Comparison of ENCODE assay signal across 19 mouse cellular contexts in genomic region chr6:125107705-125108104, GRCm38 (mm10). TPM values are rescaled to one million over a fixed set of nuclear protein-coding genes. Genes with fewer than 3 reads are reported as not detected.
A peak's percentile ranks its signal among the peaks of the same experiment; 100 is the strongest.
DNase-seq lines count a peak whose midpoint lies in the region; ATAC-seq and TF ChIP-seq lines count a peak whose summit lies in the region.
"Had no signal": no experiment of that assay in that cellular context is flagged by ENCODE, and none has a peak within 500 bp of the region (broad histone marks: within the 10 kb centered on the region; RNA-seq: fewer than 3 reads in every experiment).

No protein-coding gene starts in this region.

- TF ChIP-seq CTCF in kidney, adult 2 months (conservative IDR thresholded peaks at IDR 0.05; ENCODE audit: insufficient read depth, insufficient read length, low read depth, low read length), result 0 out of 2 replicates have a peak, but pooled peaks have one; percentile 16
- TF ChIP-seq CTCF in lung, postnatal 0 days (IDR thresholded peaks at IDR 0.05), result peak; percentile 45
- peak; percentile 27; the same call in 1 of the 2 replicates for TF ChIP-seq CTCF in small intestine, adult 2 months (IDR thresholded peaks at IDR 0.05; ENCODE audit: extremely low read depth, insufficient read length, insufficient replicate concordance, low read depth, low read length)

- H3K27ac ChIP-seq in kidney, adult 2 months (ENCODE audit: insufficient read depth, low read depth, low read length), result no peak overlapping the region
- H3K27ac ChIP-seq in kidney, embryonic 16.5 days (ENCODE audit: low read length), result no peak overlapping the region
- no peak overlapping the region for H3K27ac ChIP-seq in lung, postnatal 0 days (ENCODE audit: low read length)
- no peak overlapping the region for H3K27ac ChIP-seq in small intestine, adult 2 months (ENCODE audit: insufficient read depth, low read depth, low read length)
- H3K27ac ChIP-seq in hindbrain, embryonic 12.5 days, result no peak overlapping the region
- H3K27ac ChIP-seq: heart, embryonic 15.5 days; limb, embryonic 15.5 days; neural tube, embryonic 12.5 days had no signal

- no peak for TF ChIP-seq EP300 in lung, postnatal 0 days (IDR thresholded peaks at IDR 0.05)

- no peak overlapping the region for H3K9ac ChIP-seq in kidney, embryonic 16.5 days (replicated peaks; ENCODE audit: low read length)
- no peak overlapping the region for H3K9ac ChIP-seq in lung, postnatal 0 days (replicated peaks; ENCODE audit: low read depth)
- no peak overlapping the region for H3K9ac ChIP-seq in hindbrain, embryonic 12.5 days
- H3K9ac ChIP-seq: heart, embryonic 15.5 days; limb, embryonic 15.5 days; neural tube, embryonic 12.5 days had no signal

- no peaks in the 10 kb centered on the region; the same call in none of the 2 replicates for H3K9me3 ChIP-seq in kidney, embryonic 16.5 days (ENCODE audit: low read length)
- H3K9me3 ChIP-seq in lung, postnatal 0 days (ENCODE audit: low read length), result no peaks in the 10 kb centered on the region
- H3K9me3 ChIP-seq in hindbrain, embryonic 12.5 days (replicated peaks), result no peaks in the 10 kb centered on the region
- H3K9me3 ChIP-seq: heart, embryonic 15.5 days; limb, embryonic 15.5 days; neural tube, embryonic 12.5 days had no signal

- H3K4me2 ChIP-seq in kidney, embryonic 16.5 days (replicated peaks; ENCODE audit: low read depth, low read length), result no peak overlapping the region
- H3K4me2 ChIP-seq in lung, postnatal 0 days (replicated peaks; ENCODE audit: low read depth, low read length), result no peak overlapping the region
- H3K4me2 ChIP-seq in hindbrain, embryonic 12.5 days (replicated peaks), result no peak overlapping the region
- H3K4me2 ChIP-seq: heart, embryonic 15.5 days; limb, embryonic 15.5 days; neural tube, embryonic 12.5 days had no signal

- ATAC-seq in kidney, embryonic 16.5 days (ENCODE audit: low FRiP score, low TSS enrichment), result no peak
- ATAC-seq in lung, postnatal 0 days, result no peak
- ATAC-seq in hindbrain, embryonic 12.5 days (ENCODE audit: low FRiP score), result no peak
- ATAC-seq: forebrain, embryonic 14.5 days had no signal

- DNase-seq in kidney, adult 2 months, result no peak
- DNase-seq in lung, postnatal 0 days (ENCODE audit: low spot score), result no peak
- no peak for DNase-seq in lung, postnatal 36 days
- peak; percentile 65 for DNase-seq in ES-CJ7 (ENCODE audit: low read depth, low spot score)
- DNase-seq in layer of hippocampus, adult 11-12 months (ENCODE audit: low spot score), result no peak
- DNase-seq: adrenal gland, adult 2 months; cerebellum, adult 11-12 months; heart, adult 11 months; kidney, postnatal 14 days; lung, postnatal 10 days; thymus, postnatal 4 days had no signal

- 97% methylated on average over 2 of the region's 2 CpGs for WGBS in kidney, adult 2 months
- WGBS in kidney, embryonic 16.5 days, result 92% methylated on average over 2 of the region's 2 CpGs
- WGBS in lung, postnatal 0 days, result 98% methylated on average over 2 of the region's 2 CpGs
- WGBS in small intestine, adult 2 months, result 96% methylated on average over 2 of the region's 2 CpGs
- 97% methylated on average over 2 of the region's 2 CpGs for WGBS in hindbrain, embryonic 12.5 days

- peaks cover 32% of the 10 kb centered on the region for H3K36me3 ChIP-seq in kidney, adult 2 months (ENCODE audit: control insufficient read depth, insufficient read depth, low read length)
- peaks cover 95% of the 10 kb centered on the region for H3K36me3 ChIP-seq in kidney, embryonic 16.5 days (ENCODE audit: insufficient read depth, low read length)
- H3K36me3 ChIP-seq in lung, postnatal 0 days (ENCODE audit: insufficient read depth, low read length), result peaks cover 81% of the 10 kb centered on the region
- peaks cover 90% of the 10 kb centered on the region for H3K36me3 ChIP-seq in small intestine, adult 2 months (ENCODE audit: control insufficient read depth, insufficient read depth, low read length)
- H3K36me3 ChIP-seq in hindbrain, embryonic 12.5 days, result peaks cover 94% of the 10 kb centered on the region

- H3K4me1 ChIP-seq in kidney, adult 2 months (ENCODE audit: control insufficient read depth, insufficient read depth, low read length), result no peaks in the 10 kb centered on the region
- H3K4me1 ChIP-seq in kidney, embryonic 16.5 days (ENCODE audit: insufficient read depth, low read length), result no peaks in the 10 kb centered on the region
- no peaks in the 10 kb centered on the region for H3K4me1 ChIP-seq in lung, postnatal 0 days (ENCODE audit: insufficient read depth, low read depth, low read length)
- no peaks in the 10 kb centered on the region for H3K4me1 ChIP-seq in small intestine, adult 2 months (ENCODE audit: control insufficient read depth, insufficient read depth, insufficient read length, low read length)
- no peaks in the 10 kb centered on the region for H3K4me1 ChIP-seq in hindbrain, embryonic 12.5 days
- H3K4me1 ChIP-seq: heart, embryonic 15.5 days; limb, embryonic 15.5 days; neural tube, embryonic 12.5 days had no signal

- no peak for TF ChIP-seq POLR2A in kidney, adult 2 months (IDR thresholded peaks at IDR 0.05; ENCODE audit: low read depth, low read length)
- TF ChIP-seq POLR2A in small intestine, adult 2 months (IDR thresholded peaks at IDR 0.05; ENCODE audit: low read depth, low read length), result no peak

- H3K27me3 ChIP-seq in kidney, adult 2 months (replicated peaks; ENCODE audit: control insufficient read depth, insufficient read depth, low read length), result no peaks in the 10 kb centered on the region
- no peaks in the 10 kb centered on the region for H3K27me3 ChIP-seq in kidney, embryonic 16.5 days (ENCODE audit: insufficient read depth, low read length)
- H3K27me3 ChIP-seq in lung, postnatal 0 days (replicated peaks; ENCODE audit: insufficient read depth, low read length), result no peaks in the 10 kb centered on the region
- no peaks in the 10 kb centered on the region for H3K27me3 ChIP-seq in small intestine, adult 2 months (ENCODE audit: control insufficient read depth, insufficient read depth, low read length)
- no peaks in the 10 kb centered on the region for H3K27me3 ChIP-seq in hindbrain, embryonic 12.5 days
- H3K27me3 ChIP-seq: heart, embryonic 15.5 days; limb, embryonic 15.5 days; neural tube, embryonic 12.5 days had no signal

- no peak overlapping the region for H3K4me3 ChIP-seq in kidney, adult 2 months (ENCODE audit: insufficient read depth, low read depth, low read length)
- no peak overlapping the region for H3K4me3 ChIP-seq in kidney, embryonic 16.5 days (ENCODE audit: low read length)
- no peak overlapping the region for H3K4me3 ChIP-seq in lung, postnatal 0 days (ENCODE audit: low read depth, low read length)
- no peak overlapping the region for H3K4me3 ChIP-seq in small intestine, adult 2 months (ENCODE audit: low read depth, low read length)
- no peak overlapping the region for H3K4me3 ChIP-seq in hindbrain, embryonic 12.5 days
- H3K4me3 ChIP-seq: erythroblast, embryonic 14.5 days; heart, embryonic 15.5 days; limb, embryonic 15.5 days; neural tube, embryonic 12.5 days had no signal

RNA-seq across cellular contexts. Expression of gene Chd4, which starts 11.9 kb away (rescaled TPM):
- polyA plus RNA-seq in kidney, adult 2 months (2012; rRNA removed), result 43.6 and 57.7 TPM in 2 replicates
- polyA plus RNA-seq in kidney, embryonic 16.5 days (2015; fragmentation: Nextera tagmentation; extraction: Ambion mirVana), result 72.0 and 80.4 TPM in 2 replicates
- polyA plus RNA-seq in lung, postnatal 0 days (2015; fragmentation: Nextera tagmentation; extraction: Ambion mirVana), result 53.5 and 59.8 TPM in 2 replicates
- 39.9 and 64.3 TPM in 2 replicates for polyA plus RNA-seq in small intestine, adult 2 months (2012; rRNA removed)
- polyA plus RNA-seq in hindbrain, embryonic 12.5 days (2016; fragmentation: Nextera tagmentation; extraction: Ambion mirVana), result 131 and 133 TPM in 2 replicates

RNA-seq across cellular contexts. Expression of gene Nop2, which starts 24.0 kb away (rescaled TPM):
- polyA plus RNA-seq in kidney, adult 2 months (2012; rRNA removed), result 15.5 and 16.5 TPM in 2 replicates
- 68.6 and 69.3 TPM in 2 replicates for polyA plus RNA-seq in kidney, embryonic 16.5 days (2015; fragmentation: Nextera tagmentation; extraction: Ambion mirVana)
- 16.9 and 17.7 TPM in 2 replicates for polyA plus RNA-seq in lung, postnatal 0 days (2015; fragmentation: Nextera tagmentation; extraction: Ambion mirVana)
- polyA plus RNA-seq in small intestine, adult 2 months (2012; rRNA removed), result 6.5 and 7.8 TPM in 2 replicates
- polyA plus RNA-seq in hindbrain, embryonic 12.5 days (2016; fragmentation: Nextera tagmentation; extraction: Ambion mirVana), result 48.1 and 54.2 TPM in 2 replicates

RNA-seq across cellular contexts. Expression of gene Iffo1, which starts 37.3 kb away (rescaled TPM):
- polyA plus RNA-seq in kidney, adult 2 months (2012; rRNA removed), result 35.0 and 36.4 TPM in 2 replicates
- polyA plus RNA-seq in kidney, embryonic 16.5 days (2015; fragmentation: Nextera tagmentation; extraction: Ambion mirVana), result 7.9 and 8.7 TPM in 2 replicates
- 7.1 and 8.3 TPM in 2 replicates for polyA plus RNA-seq in lung, postnatal 0 days (2015; fragmentation: Nextera tagmentation; extraction: Ambion mirVana)
- polyA plus RNA-seq in small intestine, adult 2 months (2012; rRNA removed), result 7.0 and 13.0 TPM in 2 replicates
- polyA plus RNA-seq in hindbrain, embryonic 12.5 days (2016; fragmentation: Nextera tagmentation; extraction: Ambion mirVana), result 19.2 and 21.3 TPM in 2 replicates

RNA-seq across cellular contexts. Expression of gene Lpar5, which starts 40.0 kb away (rescaled TPM):
- 2.9 and 3.5 TPM in 2 replicates for polyA plus RNA-seq in kidney, adult 2 months (2012; rRNA removed)
- 0.30 and 0.60 TPM in 2 replicates for polyA plus RNA-seq in kidney, embryonic 16.5 days (2015; fragmentation: Nextera tagmentation; extraction: Ambion mirVana)
- polyA plus RNA-seq in lung, postnatal 0 days (2015; fragmentation: Nextera tagmentation; extraction: Ambion mirVana), result 0.19 and 0.44 TPM in 2 replicates
- polyA plus RNA-seq in small intestine, adult 2 months (2012; rRNA removed), result 133 and 223 TPM in 2 replicates
- polyA plus RNA-seq in hindbrain, embryonic 12.5 days (2016; fragmentation: Nextera tagmentation; extraction: Ambion mirVana), result 0.33 and 0.40 TPM in 2 replicates

RNA-seq across cellular contexts. Expression of gene Acrbp, which starts 58.2 kb away (rescaled TPM):
- 14.3 and 18.9 TPM in 2 replicates for polyA plus RNA-seq in kidney, adult 2 months (2012; rRNA removed)
- 16.3 and 20.4 TPM in 2 replicates for polyA plus RNA-seq in kidney, embryonic 16.5 days (2015; fragmentation: Nextera tagmentation; extraction: Ambion mirVana)
- polyA plus RNA-seq in lung, postnatal 0 days (2015; fragmentation: Nextera tagmentation; extraction: Ambion mirVana), result 4.1 and 4.4 TPM in 2 replicates
- polyA plus RNA-seq in small intestine, adult 2 months (2012; rRNA removed), result 7.5 and 18.2 TPM in 2 replicates
- 16.0 and 18.3 TPM in 2 replicates for polyA plus RNA-seq in hindbrain, embryonic 12.5 days (2016; fragmentation: Nextera tagmentation; extraction: Ambion mirVana)
